Mouse (Mus musculus) activated CD4-positive, CD25-positive, alpha-beta regulatory T cell, adult 4 months (primary cell): ENCODE data around the gene Arhgef9. TPM values are rescaled to one million over a fixed set of nuclear protein-coding genes. Genes with fewer than 3 reads are reported as not detected.

Experiments used
- ATAC-seq: one replicate; pipeline ENCODE4 v1.8.0; 2017
- polyA plus RNA-seq, 2 experiments: library from polyadenylated mRNA; unstranded; fragments of 100-300 nt; shearing (Covaris generic); gene quantifications; one replicate each; pipeline ENCODE4 v1.2.1; 2017

Arhgef9 gene
- under 1 TPM; 0.17 to 0.74 TPM for polyA plus RNA-seq

DNA sequence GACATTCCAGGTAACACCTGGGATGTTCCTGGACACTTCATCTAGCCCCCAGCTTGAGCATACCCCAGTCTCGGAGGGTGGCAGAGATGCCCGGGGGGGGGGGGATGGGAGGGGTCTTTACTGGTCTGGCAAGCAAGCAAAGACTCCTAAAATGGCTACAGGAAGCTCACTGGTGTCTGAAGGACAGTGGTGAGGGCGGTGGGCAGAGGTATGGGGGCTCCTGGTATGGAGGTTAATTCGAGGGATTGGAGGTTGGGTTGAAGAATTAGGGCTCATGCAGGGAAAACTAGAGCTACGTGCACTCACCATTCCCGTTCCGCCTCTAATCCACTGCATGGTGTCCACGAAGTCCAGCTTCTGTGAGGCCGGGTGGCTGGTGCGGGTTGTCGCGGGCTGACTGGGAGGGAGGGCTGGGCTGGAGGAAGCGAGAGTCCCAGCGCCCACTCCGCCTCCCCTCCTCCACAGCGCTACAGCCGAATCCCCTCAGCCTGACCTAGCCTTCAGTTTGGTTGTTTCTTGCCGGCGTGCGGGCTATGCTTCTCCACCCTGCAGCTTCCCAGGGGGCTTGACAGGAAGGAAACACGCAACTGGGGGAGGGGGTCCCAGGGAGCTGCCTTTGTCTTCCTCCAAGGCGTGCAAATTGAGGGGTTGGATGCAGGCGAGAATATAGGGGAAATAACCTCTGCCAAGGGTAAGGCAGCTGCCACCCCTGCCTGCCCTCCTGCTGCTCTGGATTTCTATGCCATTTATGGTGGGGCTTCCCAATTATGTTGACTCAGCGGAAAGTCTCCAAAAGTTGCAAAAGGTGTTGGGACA lies at the start of gene Arhgef9:
Gene Arhgef9, minus strand, starts transcription at position 753 of the 816 bp plus-strand sequence.
- ATAC-seq = no peak

DNA sequence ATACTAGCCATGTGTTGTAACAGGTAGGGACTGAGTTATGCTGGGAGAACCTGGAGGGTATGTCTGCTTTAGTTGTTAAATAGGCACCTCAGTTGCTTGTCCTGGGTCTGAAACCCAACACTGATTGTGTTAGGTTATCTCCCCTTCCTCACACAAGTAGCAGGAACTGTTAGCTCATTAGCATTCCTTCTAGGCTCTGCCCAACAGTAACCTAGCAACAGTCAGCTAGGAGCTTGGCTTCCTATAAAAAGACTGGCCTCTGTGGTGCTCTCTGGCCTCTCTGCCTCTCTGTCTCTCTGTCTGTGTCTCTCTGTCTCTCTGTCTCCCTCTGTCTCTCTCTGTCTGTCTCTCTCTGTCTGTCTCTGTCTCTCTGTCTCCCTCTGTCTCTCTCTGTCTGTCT lies 42.2 kb upstream of the Arhgef9 start:
- no peak for ATAC-seq

GRCm38 (mm10) chrX:95195363-95196103 lies 1.1 kb downstream of the Arhgef9 start:
- ATAC-seq = no peak

DNA sequence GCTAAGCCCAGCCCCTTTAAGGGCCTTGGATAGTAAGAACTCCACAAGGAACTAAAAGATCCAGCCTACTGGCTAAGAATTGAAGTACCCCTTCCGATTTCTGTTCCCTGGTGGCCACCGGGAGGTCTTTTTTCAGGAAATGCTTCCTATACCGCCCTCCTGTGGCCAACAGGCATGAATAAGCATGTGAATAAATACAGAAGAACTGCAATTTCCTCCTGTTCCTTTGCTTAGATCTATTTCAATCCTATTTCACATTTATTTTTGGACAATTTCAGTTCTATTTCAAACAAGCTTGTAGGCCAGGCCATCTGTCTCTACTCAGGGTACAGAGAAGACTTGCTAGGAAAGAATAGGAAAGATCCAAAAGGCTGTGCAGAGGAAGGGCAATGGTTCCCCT lies 20.7 kb downstream of the Arhgef9 start:
- ATAC-seq = peak; percentile 73

DNA sequence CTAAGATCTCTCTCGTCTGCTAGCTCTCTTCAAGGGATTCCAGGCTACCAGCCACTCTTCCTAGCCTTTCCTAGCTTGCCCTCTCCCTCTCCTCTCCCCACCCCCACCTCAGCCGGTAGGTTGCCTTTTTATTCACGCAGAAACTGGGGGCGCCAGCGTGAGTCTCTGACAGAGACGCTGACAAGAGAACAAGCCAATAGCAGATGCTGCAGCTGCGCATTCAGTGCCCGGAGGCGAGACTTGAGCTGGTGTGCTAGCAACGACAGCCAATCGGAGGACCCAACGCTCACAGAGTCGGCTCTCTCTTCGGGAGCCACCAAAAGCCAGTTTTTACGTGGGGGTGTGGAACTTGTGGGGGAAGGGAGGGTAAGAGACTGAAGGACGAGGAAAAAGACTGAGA lies 30.3 kb downstream of the Arhgef9 start:
- peak; percentile 98 for ATAC-seq

- ATAC-seq = peak; percentile 10
Observed at GRCm38 (mm10) chrX:95165671-95166127, 31.0 kb downstream of the Arhgef9 start.

DNA sequence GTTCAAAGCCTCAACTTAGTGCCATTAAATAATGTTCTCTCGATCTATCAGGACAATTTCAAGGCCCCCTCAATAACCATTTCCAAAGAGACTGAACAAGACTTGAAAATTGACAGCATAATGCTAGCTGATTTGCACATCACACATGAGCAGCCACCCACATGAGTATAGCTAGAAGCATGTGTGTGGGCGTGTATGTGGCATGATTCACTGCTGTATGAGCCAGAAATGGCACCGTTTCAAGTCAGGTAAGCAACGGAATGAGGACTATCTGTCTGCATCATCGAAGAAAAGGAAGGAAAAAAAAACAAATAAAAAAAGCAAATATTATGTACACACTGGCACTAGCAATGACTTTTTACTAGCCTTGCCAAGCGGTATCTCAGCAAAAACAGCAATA lies 32.5 kb downstream of the Arhgef9 start:
- ATAC-seq = no peak

GRCm38 (mm10) chrX:95163452-95163851 lies 33.2 kb downstream of the Arhgef9 start:
- no peak for ATAC-seq

DNA sequence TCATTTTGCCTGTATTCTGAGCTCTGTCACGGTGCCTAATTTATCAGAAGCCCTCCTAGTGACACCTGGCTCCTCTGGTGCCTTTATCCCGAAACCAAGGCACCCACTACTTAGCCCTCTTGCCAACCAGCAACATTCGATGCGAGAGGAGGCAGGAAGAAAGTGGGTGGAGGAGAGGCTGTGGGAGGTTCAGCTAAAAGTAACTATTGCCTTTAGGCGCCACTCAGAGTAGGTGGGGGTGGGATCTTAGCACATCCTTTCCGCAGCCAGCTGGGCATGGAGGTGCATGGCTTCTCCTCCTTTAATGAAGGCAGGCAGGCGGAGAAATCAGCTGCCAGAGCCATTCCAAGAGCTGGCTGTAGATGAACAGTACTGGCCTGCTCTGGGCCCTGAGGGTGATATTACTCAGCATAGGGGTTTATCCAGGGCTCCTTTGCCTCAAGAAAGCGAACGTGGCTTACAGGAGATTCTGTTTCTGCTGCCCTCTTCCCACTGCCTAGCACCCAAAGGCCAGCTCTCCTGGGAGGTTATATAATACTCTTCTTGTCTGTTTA lies 39.7 kb downstream of the Arhgef9 start:
- ATAC-seq = no peak

GRCm38 (mm10) chrX:95138636-95139035 lies 58.0 kb downstream of the Arhgef9 start:
- no peak for ATAC-seq

- no peak for ATAC-seq
Observed at GRCm38 (mm10) chrX:95133502-95133901, 63.2 kb downstream of the Arhgef9 start.

DNA sequence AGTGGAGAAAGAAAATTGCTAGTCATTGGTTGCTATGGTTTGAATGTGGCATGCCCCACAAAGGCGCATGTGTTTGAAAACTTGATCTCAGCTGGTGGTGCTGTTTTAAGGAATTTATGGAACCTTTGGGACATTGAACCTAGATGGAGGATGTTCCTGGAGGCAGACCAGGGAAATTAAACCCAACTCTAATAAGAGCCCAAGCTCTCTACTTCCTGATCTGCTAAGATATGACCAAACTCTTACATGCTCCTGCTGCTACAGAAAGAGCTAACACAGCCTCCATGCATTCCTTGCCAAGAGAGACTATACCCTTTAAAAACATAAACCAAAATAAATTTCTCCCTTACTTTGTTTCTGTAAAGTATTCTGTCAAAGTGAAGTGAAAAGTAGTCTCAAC lies 63.7 kb downstream of the Arhgef9 start:
- ATAC-seq = no peak

GRCm38 (mm10) chrX:95131783-95132182 lies 64.9 kb downstream of the Arhgef9 start:
- no peak for ATAC-seq

- no peak for ATAC-seq
Observed at GRCm38 (mm10) chrX:95123462-95123861, 73.2 kb downstream of the Arhgef9 start.

GRCm38 (mm10) chrX:95104361-95104760 lies 92.3 kb downstream of the Arhgef9 start:
- ATAC-seq = no peak

GRCm38 (mm10) chrX:95087674-95088073 lies 109.0 kb downstream of the Arhgef9 start:
- ATAC-seq = no peak

DNA sequence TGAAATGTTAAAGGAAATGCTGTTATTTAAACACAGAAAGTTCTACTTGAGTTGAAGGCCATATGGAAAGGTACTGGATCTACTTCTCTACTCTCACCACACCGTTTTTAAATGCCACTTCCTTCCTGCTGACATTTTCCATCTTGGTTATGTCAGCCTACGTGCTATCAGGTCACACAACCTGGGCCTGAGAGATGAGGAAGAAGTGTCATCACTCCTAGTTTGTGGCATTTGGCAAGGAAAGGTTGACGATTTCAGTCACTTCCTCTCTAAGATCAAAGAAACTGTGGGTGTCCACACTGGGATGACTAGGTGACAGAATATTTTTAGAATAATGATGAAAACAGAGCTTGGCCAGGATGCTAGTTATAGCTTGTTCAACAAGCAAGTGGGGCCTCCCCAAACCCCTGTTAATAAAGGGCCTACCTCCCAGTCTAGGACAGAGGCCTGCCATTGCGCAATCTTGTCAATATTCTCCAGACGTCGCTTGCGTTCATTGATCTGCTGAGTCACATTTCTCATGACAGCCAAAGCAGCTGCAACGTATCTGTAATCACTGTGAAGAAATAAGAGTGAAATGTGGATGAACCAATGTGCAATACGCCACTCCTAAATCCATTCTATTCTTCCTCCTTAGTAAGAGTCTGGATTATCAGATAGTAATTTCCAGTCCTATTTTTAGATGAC lies 119.5 kb downstream of the Arhgef9 start:
- peak; percentile 36 for ATAC-seq

GRCm38 (mm10) chrX:95027907-95028306 lies 168.7 kb downstream of the Arhgef9 start:
- ATAC-seq = no peak

DNA sequence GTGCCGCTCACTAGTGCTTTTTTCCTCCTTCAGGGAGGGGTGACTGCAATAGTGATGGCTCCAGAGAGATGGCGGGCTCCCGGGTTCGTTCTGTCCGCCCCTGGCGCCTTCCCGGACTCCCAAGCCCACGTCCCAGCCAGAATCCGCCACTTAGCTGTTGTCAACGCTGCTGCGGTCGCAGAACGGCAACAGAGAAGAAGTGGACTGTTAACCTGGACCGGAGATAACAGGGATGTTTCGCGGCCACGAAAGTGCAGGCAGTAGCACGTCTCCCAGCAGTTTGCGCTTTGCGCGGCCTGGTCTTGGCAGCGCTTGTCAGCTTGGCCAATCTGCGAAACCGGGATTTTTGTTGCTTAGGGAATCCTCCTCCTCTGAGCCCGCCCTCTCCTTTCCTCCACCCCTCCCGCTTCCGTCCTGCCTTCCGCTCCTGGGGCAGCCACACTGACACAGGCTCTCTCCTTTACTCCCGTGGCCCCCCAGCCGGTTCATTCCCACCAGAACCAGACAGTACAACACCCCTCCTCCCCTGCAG lies 170.2 kb downstream of the Arhgef9 start, which contains the start of gene Spin4:
Gene Spin4, minus strand, starts transcription at position 322 of the 532 bp plus-strand sequence.
- ATAC-seq = peak; percentile 49

GRCm38 (mm10) chrX:95025779-95026360 lies 170.8 kb downstream of the Arhgef9 start:
- peak; percentile 46 for ATAC-seq

DNA sequence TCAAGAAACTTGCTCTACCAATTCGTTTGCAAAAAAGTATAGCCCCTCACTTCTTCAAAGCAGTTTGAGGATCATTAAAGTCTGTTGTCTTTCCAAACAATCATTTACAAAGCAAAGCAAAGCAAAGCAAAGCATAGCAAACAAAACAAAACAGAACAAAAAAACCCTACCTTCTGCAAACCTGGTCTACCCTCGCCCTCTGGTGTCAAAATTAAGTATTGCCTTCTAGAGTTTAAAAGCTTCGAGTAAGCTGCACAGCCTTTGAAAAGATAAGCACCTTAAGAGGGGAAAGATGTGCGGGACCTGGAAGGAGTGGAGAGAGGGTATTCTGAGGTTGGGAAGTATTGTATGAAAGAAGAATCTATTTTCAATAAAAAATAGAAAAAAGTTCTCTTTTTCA lies 184.6 kb downstream of the Arhgef9 start:
- ATAC-seq = no peak
